Mouse (Mus musculus) granulocyte monocyte progenitor cell, adult 5-6 weeks (primary cell): ENCODE measurements around the gene Tmub1. TPM values are rescaled to one million over a fixed set of nuclear protein-coding genes. Genes with fewer than 3 reads are reported as not detected.
"Not testable (repeated sequence)": the region's sequence is repeated elsewhere in the genome, so short reads cannot be mapped to it uniquely, and the experiment has no call there.

Experiments
- ATAC-seq: replicated peaks from 2 replicates; pipeline ENCODE4 v1.8.0; 2016; ENCODE audit warnings: mild to moderate bottlenecking, moderate TSS enrichment, inconsistent platforms; ENCODE audit not compliant: poor library complexity, severe bottlenecking
- total RNA-seq, 2 experiments: library from RNA; stranded (forward) in 1 of 2; stranded (reverse) in 1 of 2; fragments of 200-712, 200-1000 nt in 1 of 2; fragments of >200 nt in 1 of 2; fragmentation: Nextera tagmentation in 1 of 2; gene quantifications; 2 replicates each; pipeline ENCODE4 v1.2.3; 2014 to 2017

The Tmub1 gene
- total RNA-seq, 2 experiments from 2014 or later, result 6.4 to 11.1 TPM

GRCm38 (mm10) chr5:24396254-24396653, 51.4 kb downstream of the Tmub1 start:
- not testable (repeated sequence) for ATAC-seq

Other genes with a start within 250 kb of the Tmub1 start
- not detected in 2 replicates for gene Kcnh2, start 96.2 kb downstream of the Tmub1 start, total RNA-seq (2014; fragmentation: Nextera tagmentation)
- not detected in 2 replicates for gene Kcnh2, start 96.2 kb downstream of the Tmub1 start, total RNA-seq (2017)
- gene Nos3, start 83.0 kb downstream of the Tmub1 start, total RNA-seq (2014; fragmentation: Nextera tagmentation), result 0.56 TPM in 1 of 2 replicates, not detected in the other
- not detected in 2 replicates for gene Nos3, start 83.0 kb downstream of the Tmub1 start, total RNA-seq (2017)
- 1.8 and 4.0 TPM in 2 replicates for gene Atg9b, start 55.7 kb downstream of the Tmub1 start, total RNA-seq (2014; fragmentation: Nextera tagmentation)
- 4.0 and 5.3 TPM in 2 replicates for gene Atg9b, start 55.7 kb downstream of the Tmub1 start, total RNA-seq (2017)
- gene Abcb8, start 54.2 kb downstream of the Tmub1 start, total RNA-seq (2014; fragmentation: Nextera tagmentation), result 17.6 and 56.8 TPM in 2 replicates
- 14.4 and 23.9 TPM in 2 replicates for gene Abcb8, start 54.2 kb downstream of the Tmub1 start, total RNA-seq (2017)
- gene Asic3, start 34.5 kb downstream of the Tmub1 start, total RNA-seq (2014; fragmentation: Nextera tagmentation), result not detected in 2 replicates
- gene Asic3, start 34.5 kb downstream of the Tmub1 start, total RNA-seq (2017), result not detected in 2 replicates
- 24.4 and 36.9 TPM in 2 replicates for gene Cdk5, start 24.3 kb downstream of the Tmub1 start, total RNA-seq (2014; fragmentation: Nextera tagmentation)
- 20.7 and 22.4 TPM in 2 replicates for gene Cdk5, start 24.3 kb downstream of the Tmub1 start, total RNA-seq (2017)
- 20.9 and 28.9 TPM in 2 replicates for gene Slc4a2, start 24.0 kb downstream of the Tmub1 start, total RNA-seq (2014; fragmentation: Nextera tagmentation)
- 13.5 and 29.3 TPM in 2 replicates for gene Slc4a2, start 24.0 kb downstream of the Tmub1 start, total RNA-seq (2017)
- 53.8 and 75.7 TPM in 2 replicates for gene Fastk, start 2.6 kb downstream of the Tmub1 start, total RNA-seq (2014; fragmentation: Nextera tagmentation)
- gene Fastk, start 2.6 kb downstream of the Tmub1 start, total RNA-seq (2017), result 15.9 and 23.3 TPM in 2 replicates
- gene Agap3, start 4.3 kb upstream of the Tmub1 start, total RNA-seq (2014; fragmentation: Nextera tagmentation), result 21.5 and 26.8 TPM in 2 replicates
- 19.4 and 31.8 TPM in 2 replicates for gene Agap3, start 4.3 kb upstream of the Tmub1 start, total RNA-seq (2017)
- gene Gbx1, start 79.3 kb upstream of the Tmub1 start, total RNA-seq (2014; fragmentation: Nextera tagmentation), result not detected in 2 replicates
- gene Gbx1, start 79.3 kb upstream of the Tmub1 start, total RNA-seq (2017), result not detected in 2 replicates
- gene Asb10, start 93.1 kb upstream of the Tmub1 start, total RNA-seq (2014; fragmentation: Nextera tagmentation), result not detected in 2 replicates
- gene Asb10, start 93.1 kb upstream of the Tmub1 start, total RNA-seq (2017), result not detected in 2 replicates
- gene 4931409K22Rik, start 109.0 kb upstream of the Tmub1 start, total RNA-seq (2014; fragmentation: Nextera tagmentation), result not detected in 2 replicates
- gene 4931409K22Rik, start 109.0 kb upstream of the Tmub1 start, total RNA-seq (2017), result not detected in 2 replicates
- 51.6 and 74.3 TPM in 2 replicates for gene Abcf2, start 129.6 kb upstream of the Tmub1 start, total RNA-seq (2014; fragmentation: Nextera tagmentation)
- 98.3 and 98.8 TPM in 2 replicates for gene Abcf2, start 129.6 kb upstream of the Tmub1 start, total RNA-seq (2017)
- gene Chpf2, start 138.9 kb upstream of the Tmub1 start, total RNA-seq (2014; fragmentation: Nextera tagmentation), result 17.8 and 17.9 TPM in 2 replicates
- 10.4 and 29.2 TPM in 2 replicates for gene Chpf2, start 138.9 kb upstream of the Tmub1 start, total RNA-seq (2017)
- not detected in 2 replicates for gene Smarcd3, start 176.6 kb upstream of the Tmub1 start, total RNA-seq (2014; fragmentation: Nextera tagmentation)
- 0.05 and 0.34 TPM in 2 replicates for gene Smarcd3, start 176.6 kb upstream of the Tmub1 start, total RNA-seq (2017)
- gene Nub1, start 237.7 kb upstream of the Tmub1 start, total RNA-seq (2014; fragmentation: Nextera tagmentation), result 28.2 and 30.4 TPM in 2 replicates
- gene Nub1, start 237.7 kb upstream of the Tmub1 start, total RNA-seq (2017), result 33.1 and 37.6 TPM in 2 replicates